Mouse (Mus musculus): ENCODE data around the gene Ctps2. TPM values are rescaled to one million over a fixed set of nuclear protein-coding genes. Genes with fewer than 3 reads are reported as not detected.

Gene Ctps2
- polyA plus RNA-seq, 1 experiment from 2014 or later = 79.2 TPM

- Histone ChIP-seq H3K4me2 (ENCODE audit: low read depth) (no peak overlapping the region), H3K4me1 (ENCODE audit: control insufficient read depth, insufficient read depth, low read length) (no peaks in the 10 kb centered on the region), H3K4me3 (ENCODE audit: low read depth, low read length) (no peak overlapping the region), H3K36me3 (ENCODE audit: control insufficient read depth, insufficient read depth, low read length) (no peaks in the 10 kb centered on the region), H3K27ac (ENCODE audit: low read depth, low read length) (no peak overlapping the region), H3K9ac (ENCODE audit: low read length) (no peak overlapping the region), H3K27me3 (ENCODE audit: control insufficient read depth, insufficient read depth, low read length) (no peaks in the 10 kb centered on the region; the same call in 1 of the 2 replicates), H3K9me3 (ENCODE audit: control insufficient read depth, low read length) (no peaks in the 10 kb centered on the region)
- WGBS = 63% methylated on average over 3 of the region's 3 CpGs
- DNase-seq (ENCODE audit: low spot score) = no peak
- ATAC-seq (ENCODE audit: insufficient read depth, low FRiP score, low TSS enrichment) = no peak
Observed at GRCm38 (mm10) chrX:162957921-162958320, 56.9 kb downstream of the Ctps2 start.

- Histone ChIP-seq H3K4me2 (ENCODE audit: low read depth) (no peak overlapping the region), H3K27ac (ENCODE audit: low read depth, low read length) (no peak overlapping the region), H3K27me3 (ENCODE audit: control insufficient read depth, insufficient read depth, low read length) (no peaks in the 10 kb centered on the region; the same call in 1 of the 2 replicates), H3K9ac (ENCODE audit: low read length) (no peak overlapping the region), H3K4me3 (ENCODE audit: low read depth, low read length) (no peak overlapping the region), H3K36me3 (ENCODE audit: control insufficient read depth, insufficient read depth, low read length) (no peaks in the 10 kb centered on the region), H3K4me1 (ENCODE audit: control insufficient read depth, insufficient read depth, low read length) (no peaks in the 10 kb centered on the region), H3K9me3 (ENCODE audit: control insufficient read depth, low read length) (no peaks in the 10 kb centered on the region)
- DNase-seq (ENCODE audit: low spot score) = no peak
- no peak for ATAC-seq (ENCODE audit: insufficient read depth, low FRiP score, low TSS enrichment)
- WGBS = 39% methylated on average over 4 of the region's 4 CpGs
Observed at GRCm38 (mm10) chrX:162963840-162964239, 62.8 kb downstream of the Ctps2 start.

GRCm38 (mm10) chrX:162964383-162964782, 63.3 kb downstream of the Ctps2 start, which contains the start of gene S100g:
Gene S100g (minus strand): TSS chrX:162964599.
- Histone ChIP-seq H3K27me3 (ENCODE audit: control insufficient read depth, insufficient read depth, low read length) (no peaks in the 10 kb centered on the region; the same call in 1 of the 2 replicates), H3K4me3 (ENCODE audit: low read depth, low read length) (no peak within 1 kb of the TSS), H3K4me2 (ENCODE audit: low read depth) (no peak within 1 kb of the TSS), H3K9me3 (ENCODE audit: control insufficient read depth, low read length) (no peaks in the 10 kb centered on the region), H3K27ac (ENCODE audit: low read depth, low read length) (no peak within 1 kb of the TSS), H3K4me1 (ENCODE audit: control insufficient read depth, insufficient read depth, low read length) (no peaks in the 10 kb centered on the region), H3K9ac (ENCODE audit: low read length) (no peak within 1 kb of the TSS), H3K36me3 (ENCODE audit: control insufficient read depth, insufficient read depth, low read length) (no peaks in the 10 kb centered on the region)
- 42% methylated on average over 3 of the region's 3 CpGs for WGBS
- no peak for DNase-seq (ENCODE audit: low spot score)
- ATAC-seq (ENCODE audit: insufficient read depth, low FRiP score, low TSS enrichment) = no peak

GRCm38 (mm10) chrX:162967456-162967855, 66.4 kb downstream of the Ctps2 start:
- H3K36me3 ChIP-seq (ENCODE audit: control insufficient read depth, insufficient read depth, low read length) = no peaks in the 10 kb centered on the region
- H3K4me2 ChIP-seq (ENCODE audit: low read depth) = no peak overlapping the region
- no peak for DNase-seq (ENCODE audit: low spot score)
- WGBS = 76% methylated on average over 8 of the region's 8 CpGs
- no peaks in the 10 kb centered on the region for H3K4me1 ChIP-seq (ENCODE audit: control insufficient read depth, insufficient read depth, low read length)
- H3K9ac ChIP-seq (ENCODE audit: low read length) = no peak overlapping the region
- H3K27ac ChIP-seq (ENCODE audit: low read depth, low read length) = no peak overlapping the region
- H3K9me3 ChIP-seq (ENCODE audit: control insufficient read depth, low read length) = no peaks in the 10 kb centered on the region
- no peak for ATAC-seq (ENCODE audit: insufficient read depth, low FRiP score, low TSS enrichment)
- H3K4me3 ChIP-seq (ENCODE audit: low read depth, low read length) = no peak overlapping the region
- no peaks in the 10 kb centered on the region; the same call in 1 of the 2 replicates for H3K27me3 ChIP-seq (ENCODE audit: control insufficient read depth, insufficient read depth, low read length)

GRCm38 (mm10) chrX:162976194-162976593, 75.2 kb downstream of the Ctps2 start:
- H3K9ac ChIP-seq (ENCODE audit: low read length) = no peak overlapping the region
- H3K4me1 ChIP-seq (ENCODE audit: control insufficient read depth, insufficient read depth, low read length) = no peaks in the 10 kb centered on the region
- no peaks in the 10 kb centered on the region for H3K27me3 ChIP-seq (ENCODE audit: control insufficient read depth, insufficient read depth, low read length)
- H3K27ac ChIP-seq (ENCODE audit: low read depth, low read length) = no peak overlapping the region
- no peak overlapping the region for H3K4me2 ChIP-seq (ENCODE audit: low read depth)
- WGBS = 76% methylated on average over 3 of the region's 3 CpGs
- no peak for DNase-seq (ENCODE audit: low spot score)
- H3K4me3 ChIP-seq (ENCODE audit: low read depth, low read length) = no peak overlapping the region
- H3K36me3 ChIP-seq (ENCODE audit: control insufficient read depth, insufficient read depth, low read length) = no peaks in the 10 kb centered on the region
- no peak for ATAC-seq (ENCODE audit: insufficient read depth, low FRiP score, low TSS enrichment)
- H3K9me3 ChIP-seq (ENCODE audit: control insufficient read depth, low read length) = no peaks in the 10 kb centered on the region

- Histone ChIP-seq H3K4me2 (ENCODE audit: low read depth) (no peak overlapping the region), H3K36me3 (ENCODE audit: control insufficient read depth, insufficient read depth, low read length) (no peaks in the 10 kb centered on the region), H3K9ac (ENCODE audit: low read length) (no peak overlapping the region), H3K27ac (ENCODE audit: low read depth, low read length) (no peak overlapping the region), H3K4me1 (ENCODE audit: control insufficient read depth, insufficient read depth, low read length) (no peaks in the 10 kb centered on the region), H3K27me3 (ENCODE audit: control insufficient read depth, insufficient read depth, low read length) (no peaks in the 10 kb centered on the region), H3K9me3 (ENCODE audit: control insufficient read depth, low read length) (no peaks in the 10 kb centered on the region), H3K4me3 (ENCODE audit: low read depth, low read length) (no peak overlapping the region)
- WGBS = 92% methylated on average over 10 of the region's 10 CpGs
- ATAC-seq (ENCODE audit: insufficient read depth, low FRiP score, low TSS enrichment) (no peak), DNase-seq (ENCODE audit: low spot score) (no peak)
Observed at GRCm38 (mm10) chrX:162986876-162987495, 85.9 kb downstream of the Ctps2 start.

DNA sequence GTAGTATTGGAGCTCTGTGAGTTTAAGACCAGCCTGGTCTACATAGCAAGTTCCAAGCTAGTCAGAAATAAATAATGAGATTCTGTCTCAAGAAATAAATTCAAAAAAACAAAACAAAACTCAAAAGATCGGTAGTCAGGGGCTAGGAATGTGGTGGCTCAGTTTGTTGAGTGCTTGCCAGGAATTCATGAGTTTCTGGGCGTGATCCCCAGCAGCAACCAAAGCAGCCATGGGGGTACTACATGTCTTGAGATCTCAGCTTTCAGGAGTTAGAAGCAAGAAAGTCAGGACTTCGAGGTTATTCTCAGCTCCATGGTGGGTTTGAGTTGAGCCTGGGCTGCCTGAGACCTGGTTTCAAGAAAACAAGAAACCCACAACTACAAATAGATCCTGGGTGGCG, 90.4 kb downstream of the Ctps2 start:
- no peaks in the 10 kb centered on the region for H3K27me3 ChIP-seq (ENCODE audit: control insufficient read depth, insufficient read depth, low read length)
- ATAC-seq (ENCODE audit: insufficient read depth, low FRiP score, low TSS enrichment) (no peak), DNase-seq (ENCODE audit: low spot score) (no peak)
- no peaks in the 10 kb centered on the region for H3K36me3 ChIP-seq (ENCODE audit: control insufficient read depth, insufficient read depth, low read length)
- H3K4me1 ChIP-seq (ENCODE audit: control insufficient read depth, insufficient read depth, low read length) = no peaks in the 10 kb centered on the region
- WGBS = 88% methylated on average over 4 of the region's 4 CpGs
- H3K4me2 ChIP-seq (ENCODE audit: low read depth) = no peak overlapping the region
- H3K9me3 ChIP-seq (ENCODE audit: control insufficient read depth, low read length) = no peaks in the 10 kb centered on the region
- no peak overlapping the region for H3K9ac ChIP-seq (ENCODE audit: low read length)
- H3K27ac ChIP-seq (ENCODE audit: low read depth, low read length) = no peak overlapping the region
- H3K4me3 ChIP-seq (ENCODE audit: low read depth, low read length) = no peak overlapping the region

- H3K4me1 ChIP-seq (ENCODE audit: control insufficient read depth, insufficient read depth, low read length) = no peaks in the 10 kb centered on the region
- H3K27ac ChIP-seq (ENCODE audit: low read depth, low read length) = no peak overlapping the region
- DNase-seq (ENCODE audit: low spot score) (no peak), ATAC-seq (ENCODE audit: insufficient read depth, low FRiP score, low TSS enrichment) (no peak)
- H3K4me3 ChIP-seq (ENCODE audit: low read depth, low read length) = no peak overlapping the region
- no peaks in the 10 kb centered on the region for H3K36me3 ChIP-seq (ENCODE audit: control insufficient read depth, insufficient read depth, low read length)
- no peaks in the 10 kb centered on the region for H3K27me3 ChIP-seq (ENCODE audit: control insufficient read depth, insufficient read depth, low read length)
- no peaks in the 10 kb centered on the region for H3K9me3 ChIP-seq (ENCODE audit: control insufficient read depth, low read length)
- 93% methylated on average over 3 of the region's 3 CpGs for WGBS
- H3K9ac ChIP-seq (ENCODE audit: low read length) = no peak overlapping the region
- H3K4me2 ChIP-seq (ENCODE audit: low read depth) = no peak overlapping the region
Observed at GRCm38 (mm10) chrX:162992121-162992520, 91.1 kb downstream of the Ctps2 start.

DNA sequence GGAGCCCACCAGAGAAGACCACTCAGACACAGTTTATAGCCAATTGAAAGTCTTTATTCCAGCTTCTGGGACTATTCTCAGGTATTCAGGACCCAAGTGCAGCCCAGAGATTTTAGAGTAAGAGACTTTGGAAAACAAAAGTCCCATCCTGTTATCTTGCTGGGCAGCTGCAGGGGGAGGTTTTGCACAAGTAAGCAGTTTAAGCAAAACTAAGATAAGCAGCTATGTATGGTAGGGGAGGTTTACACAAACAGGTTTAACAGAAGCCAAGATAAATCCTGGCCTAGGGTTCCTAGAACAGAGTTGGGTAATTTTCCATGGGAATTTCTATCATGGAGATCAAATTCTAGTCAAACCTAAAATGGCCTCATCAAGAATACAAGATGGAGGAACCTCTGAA, 126.8 kb downstream of the Ctps2 start:
- H3K27ac ChIP-seq (ENCODE audit: low read depth, low read length) = no peak overlapping the region
- H3K4me2 ChIP-seq (ENCODE audit: low read depth) = no peak overlapping the region
- no peak overlapping the region for H3K9ac ChIP-seq (ENCODE audit: low read length)
- no peak overlapping the region for H3K4me3 ChIP-seq (ENCODE audit: low read depth, low read length)
- no peaks in the 10 kb centered on the region for H3K36me3 ChIP-seq (ENCODE audit: control insufficient read depth, insufficient read depth, low read length)
- no peaks in the 10 kb centered on the region for H3K4me1 ChIP-seq (ENCODE audit: control insufficient read depth, insufficient read depth, low read length)
- H3K9me3 ChIP-seq (ENCODE audit: control insufficient read depth, low read length) = no peaks in the 10 kb centered on the region
- ATAC-seq (ENCODE audit: insufficient read depth, low FRiP score, low TSS enrichment) (no peak), DNase-seq (ENCODE audit: low spot score) (no peak)
- no peaks in the 10 kb centered on the region for H3K27me3 ChIP-seq (ENCODE audit: control insufficient read depth, insufficient read depth, low read length)
